Mouse (Mus musculus) heart, embryonic 16.5 days (tissue): ENCODE measurements around the gene Exoc8. TPM values are rescaled to one million over a fixed set of nuclear protein-coding genes. Genes with fewer than 3 reads are reported as not detected.

Experiments used
- ATAC-seq: fragments of 200-750 bp; cut with Nextera tagmentation; replicated peaks from 2 replicates; pipeline ENCODE4 v1.8.0; 2017; ENCODE audit warnings: moderate number of reproducible peaks; ENCODE audit not compliant: insufficient read depth, low FRiP score; ENCODE audit errors: extremely low read depth
- H3K27ac ChIP-seq: fragments of 300-500 bp; sonication (generic); 2 replicates; pipeline ENCODE4 v1.5.1; 2014; ENCODE audit warnings: mild to moderate bottlenecking, low read length, control low read depth, moderate library complexity
- H3K27me3 ChIP-seq: fragments of 300-500 bp; sonication (generic); 2 replicates; pipeline ENCODE4 v1.6.1; 2014; ENCODE audit warnings: low read length, mixed read lengths; ENCODE audit not compliant: control insufficient read depth, insufficient read depth
- H3K36me3 ChIP-seq: fragments of 300-500 bp; sonication (generic); 2 replicates; pipeline ENCODE4 v1.6.1; 2014; ENCODE audit not compliant: control insufficient read depth, insufficient read depth
- H3K4me1 ChIP-seq: fragments of 300-500 bp; sonication (generic); 2 replicates; pipeline ENCODE4 v1.6.1; 2014; ENCODE audit warnings: low read length, mixed read lengths; ENCODE audit not compliant: control insufficient read depth, insufficient read depth
- H3K4me2 ChIP-seq: fragments of 300-500 bp; sonication (generic); 2 replicates; pipeline ENCODE4 v1.6.1; 2014; ENCODE audit warnings: low read depth, mild to moderate bottlenecking, control low read depth, low read length
- H3K4me3 ChIP-seq: fragments of 300-500 bp; sonication (generic); 2 replicates; pipeline ENCODE4 v1.5.1; 2014; ENCODE audit warnings: mild to moderate bottlenecking, control low read depth, low read length
- H3K9ac ChIP-seq: fragments of 300-500 bp; sonication (generic); 2 replicates; pipeline ENCODE4 v1.6.1; 2014; ENCODE audit warnings: low read length, control low read depth
- H3K9me3 ChIP-seq: fragments of 300-500 bp; sonication (generic); replicated peaks from 2 replicates; pipeline ENCODE4 v1.6.1; 2016; ENCODE audit warnings: low read length; ENCODE audit not compliant: control insufficient read depth
- WGBS: fragments of 180-500 bp; shearing (Covaris S2); extraction: QIAGEN DNeasy Blood & Tissue Kit; methylation state at CpG from one replicate; pipeline ENCODE4 v1.1.7; 2014; 5-methylcytosine and 5-hydroxymethylcytosine counted together
- polyA plus RNA-seq: library from polyadenylated mRNA; unstranded; fragments of >200 nt; fragmentation: Nextera tagmentation; extraction: Ambion mirVana; gene quantifications from 2 replicates; pipeline ENCODE4 v1.2.1, GENCODE M21; 2015

The Exoc8 gene
- polyA plus RNA-seq, 1 experiment from 2014 or later = 6.9 TPM

- no peak overlapping the region for H3K4me2 ChIP-seq
- no peak overlapping the region for H3K27ac ChIP-seq
- no peak overlapping the region for H3K4me3 ChIP-seq
- peaks cover 54% of the 10 kb centered on the region for H3K36me3 ChIP-seq
- H3K27me3 ChIP-seq = no peaks in the 10 kb centered on the region
- no peak for ATAC-seq
- H3K9ac ChIP-seq = no peak overlapping the region
- H3K9me3 ChIP-seq = 0 out of 2 replicates have a peak, but pooled peaks cover 4% of the 10 kb centered on the region
- H3K4me1 ChIP-seq = peaks cover 20% of the 10 kb centered on the region
- WGBS = 64% methylated on average over 17 of the region's 17 CpGs
Observed at GRCm38 (mm10) chr8:124911938-124912872, 14.7 kb upstream of the Exoc8 start.

GRCm38 (mm10) chr8:124910349-124910748 lies 12.8 kb upstream of the Exoc8 start:
- 57% methylated on average over 10 of the region's 10 CpGs for WGBS
- Histone ChIP-seq H3K36me3 (peaks cover 65% of the 10 kb centered on the region), H3K27me3 (no peaks in the 10 kb centered on the region), H3K9me3 (0 out of 2 replicates have a peak, but pooled peaks cover 4% of the 10 kb centered on the region), H3K4me1 (peaks cover 9% of the 10 kb centered on the region), H3K4me2 (no peak overlapping the region), H3K9ac (0 out of 2 replicates have a peak overlapping the region, but pooled peaks have one; percentile 17), H3K27ac (peak overlapping the region; percentile 28), H3K4me3 (no peak overlapping the region)
- no peak; the same call in 1 of the 2 replicates for ATAC-seq

GRCm38 (mm10) chr8:124909936-124910335 lies 12.4 kb upstream of the Exoc8 start:
- Histone ChIP-seq H3K4me3 (no peak overlapping the region), H3K27me3 (no peaks in the 10 kb centered on the region), H3K27ac (peak overlapping the region; percentile 28), H3K36me3 (peaks cover 61% of the 10 kb centered on the region), H3K4me2 (no peak overlapping the region), H3K9me3 (0 out of 2 replicates have a peak, but pooled peaks cover 4% of the 10 kb centered on the region), H3K9ac (no peak overlapping the region), H3K4me1 (peaks cover 9% of the 10 kb centered on the region)
- WGBS = 50% methylated on average over 16 of the region's 16 CpGs
- peak; percentile 83 for ATAC-seq

GRCm38 (mm10) chr8:124905482-124905881 lies 8.0 kb upstream of the Exoc8 start:
- WGBS = 85% methylated on average over 2 of the region's 2 CpGs
- H3K9ac ChIP-seq = no peak overlapping the region
- H3K4me3 ChIP-seq = no peak overlapping the region
- peaks cover 6% of the 10 kb centered on the region for H3K4me1 ChIP-seq
- no peak for ATAC-seq
- no peaks in the 10 kb centered on the region for H3K27me3 ChIP-seq
- no peak overlapping the region for H3K27ac ChIP-seq
- no peak overlapping the region for H3K4me2 ChIP-seq
- no peaks in the 10 kb centered on the region for H3K9me3 ChIP-seq
- H3K36me3 ChIP-seq = peaks cover 54% of the 10 kb centered on the region

- peaks cover 54% of the 10 kb centered on the region for H3K36me3 ChIP-seq
- no peaks in the 10 kb centered on the region for H3K9me3 ChIP-seq
- H3K4me1 ChIP-seq = peaks cover 11% of the 10 kb centered on the region
- H3K27me3 ChIP-seq = no peaks in the 10 kb centered on the region
- 88% methylated on average over 15 of the region's 15 CpGs for WGBS
- H3K4me2 ChIP-seq = no peak overlapping the region
- no peak overlapping the region for H3K27ac ChIP-seq
- H3K4me3 ChIP-seq = no peak overlapping the region
- no peak overlapping the region for H3K9ac ChIP-seq
- ATAC-seq = no peak
Observed at GRCm38 (mm10) chr8:124903198-124903597, 5.7 kb upstream of the Exoc8 start.

- 3% methylated on average over 31 of the region's 31 CpGs for WGBS
- ATAC-seq = no peak
- Histone ChIP-seq H3K27ac (peak overlapping the region; percentile 7; the same call in 1 of the 2 replicates), H3K4me3 (peak overlapping the region; percentile 67), H3K36me3 (peaks cover 49% of the 10 kb centered on the region), H3K4me2 (peak overlapping the region; percentile 94), H3K27me3 (no peaks in the 10 kb centered on the region), H3K4me1 (peaks cover 36% of the 10 kb centered on the region), H3K9ac (peak overlapping the region; percentile 89), H3K9me3 (no peaks in the 10 kb centered on the region)
Observed at GRCm38 (mm10) chr8:124898251-124898905, 873 bp upstream of the Exoc8 start.

- 1% methylated on average over 58 of the region's 60 CpGs for WGBS
- H3K9ac ChIP-seq = peak overlapping the region; percentile 90
- no peaks in the 10 kb centered on the region for H3K27me3 ChIP-seq
- peaks cover 36% of the 10 kb centered on the region for H3K4me1 ChIP-seq
- peak overlapping the region; percentile 83 for H3K27ac ChIP-seq
- peak; percentile 45; the same call in 1 of the 2 replicates for ATAC-seq
- H3K4me3 ChIP-seq = peak overlapping the region; percentile 67
- H3K36me3 ChIP-seq = peaks cover 35% of the 10 kb centered on the region
- H3K4me2 ChIP-seq = peak overlapping the region; percentile 91
- no peaks in the 10 kb centered on the region for H3K9me3 ChIP-seq
Observed at GRCm38 (mm10) chr8:124896632-124897385, 696 bp downstream of the Exoc8 start.

GRCm38 (mm10) chr8:124896010-124896631 lies 1.4 kb downstream of the Exoc8 start:
- Histone ChIP-seq H3K36me3 (peaks cover 37% of the 10 kb centered on the region), H3K9me3 (no peaks in the 10 kb centered on the region), H3K27me3 (no peaks in the 10 kb centered on the region), H3K4me2 (peak overlapping the region; percentile 91), H3K27ac (peak overlapping the region; percentile 83; the same call in 1 of the 2 replicates), H3K4me1 (peaks cover 36% of the 10 kb centered on the region), H3K4me3 (peak overlapping the region; percentile 67), H3K9ac (peak overlapping the region; percentile 90)
- 74% methylated on average over 26 of the region's 26 CpGs for WGBS
- no peak for ATAC-seq
